Mouse (Mus musculus): Measurements from ENCODE around the gene Smdt1. TPM values are rescaled to one million over a fixed set of nuclear protein-coding genes. Genes with fewer than 3 reads are reported as not detected.
"Not testable (repeated sequence)": the region's sequence is repeated elsewhere in the genome, so short reads cannot be mapped to it uniquely, and the experiment has no call there.

Gene Smdt1
- polyA plus RNA-seq, 1 experiment: 481 TPM

GRCm38 (mm10) chr15:82362234-82362633 lies 23.5 kb downstream of the Smdt1 start:
- Histone ChIP-seq H3K79me3 (ENCODE audit: low read depth) (no peaks in the 10 kb centered on the region), H3K27me3 (ENCODE audit: control insufficient read depth, insufficient read depth, insufficient read length) (no peaks in the 10 kb centered on the region), H3K79me2 (ENCODE audit: control insufficient read depth, insufficient read depth) (no peaks in the 10 kb centered on the region), H3ac (ENCODE audit: control insufficient read depth, insufficient read length, low read depth) (no peak overlapping the region), H3K4me3 (ENCODE audit: insufficient read depth, poor library complexity, severe bottlenecking) (no peak overlapping the region), H3K36me3 (ENCODE audit: control insufficient read depth, insufficient read depth) (no peaks in the 10 kb centered on the region)
- TF ChIP-seq USF1 (IDR thresholded peaks at IDR 0.05; ENCODE audit: low read depth) (no peak), CTCF (IDR thresholded peaks at IDR 0.05; ENCODE audit: control insufficient read depth, insufficient read depth, insufficient read length) (no peak), FOSL1 (IDR thresholded peaks at IDR 0.05; ENCODE audit: insufficient read depth, low read length, poor library complexity, severe bottlenecking) (no peak), MYOG (IDR thresholded peaks at IDR 0.05; ENCODE audit: control insufficient read depth, extremely low read depth, insufficient read length) (no peak), CEBPB (IDR thresholded peaks at IDR 0.05; ENCODE audit: low read depth) (no peak), MAX (IDR thresholded peaks at IDR 0.05) (no peak), MYOD1 (IDR thresholded peaks at IDR 0.05; ENCODE audit: control insufficient read depth, insufficient read length, low read depth) (no peak)

DNA sequence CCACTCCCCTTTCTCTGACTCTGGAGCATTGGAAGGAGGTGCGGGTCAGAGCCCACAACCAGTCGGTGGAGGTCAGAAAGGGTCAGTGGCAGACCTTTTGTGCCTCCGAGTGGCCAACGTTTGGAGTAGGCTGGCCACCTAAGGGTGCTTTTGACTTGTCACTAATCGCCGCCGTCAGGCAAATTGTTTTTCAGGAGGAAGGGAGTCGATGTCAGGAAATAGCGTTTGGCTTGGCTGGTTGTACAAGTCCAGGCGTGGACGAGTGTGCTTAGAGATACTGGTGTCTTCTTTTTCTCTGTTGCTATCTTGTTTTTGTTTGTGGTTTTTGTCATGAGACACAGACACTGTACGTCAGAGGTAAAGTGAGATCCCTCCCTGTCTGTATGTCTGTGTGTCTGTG lies 25.0 kb downstream of the Smdt1 start:
- not testable (repeated sequence) for H3K79me3 ChIP-seq (ENCODE audit: low read depth); H3K4me3 ChIP-seq (ENCODE audit: insufficient read depth, poor library complexity, severe bottlenecking); H3K36me3 ChIP-seq (ENCODE audit: control insufficient read depth, insufficient read depth); H3K27me3 ChIP-seq (ENCODE audit: control insufficient read depth, insufficient read depth, insufficient read length); H3ac ChIP-seq (ENCODE audit: control insufficient read depth, insufficient read length, low read depth); H3K79me2 ChIP-seq (ENCODE audit: control insufficient read depth, insufficient read depth)

DNA sequence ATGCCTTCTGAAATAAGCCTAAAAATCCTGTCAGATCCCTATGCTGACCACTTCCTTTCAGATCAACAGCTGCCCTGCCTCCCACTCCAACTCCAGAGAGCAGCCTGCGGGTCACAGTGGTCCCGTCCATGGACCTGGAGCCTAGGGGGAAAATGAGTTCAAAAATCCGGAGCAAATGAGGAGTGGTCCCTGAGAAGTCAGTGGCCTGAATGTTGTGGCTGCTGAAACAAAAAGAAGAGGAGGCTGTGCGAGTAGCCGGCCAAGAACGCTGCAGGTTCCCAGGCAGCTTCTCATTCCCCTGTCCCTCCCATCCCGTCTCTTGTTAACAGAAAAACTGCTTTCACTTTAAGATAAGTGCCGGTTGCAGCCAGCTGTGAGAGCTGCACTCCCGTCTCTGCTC lies 25.8 kb downstream of the Smdt1 start:
- H3K4me3 ChIP-seq (ENCODE audit: insufficient read depth, poor library complexity, severe bottlenecking); H3ac ChIP-seq (ENCODE audit: control insufficient read depth, insufficient read length, low read depth); H3K79me2 ChIP-seq (ENCODE audit: control insufficient read depth, insufficient read depth); H3K36me3 ChIP-seq (ENCODE audit: control insufficient read depth, insufficient read depth); H3K79me3 ChIP-seq (ENCODE audit: low read depth); H3K27me3 ChIP-seq (ENCODE audit: control insufficient read depth, insufficient read depth, insufficient read length): not testable (repeated sequence)

GRCm38 (mm10) chr15:82368146-82368545 lies 29.4 kb downstream of the Smdt1 start:
- Histone ChIP-seq H3K27me3 (ENCODE audit: control insufficient read depth, insufficient read depth, insufficient read length) (peaks cover 13% of the 10 kb centered on the region), H3ac (ENCODE audit: control insufficient read depth, insufficient read length, low read depth) (no peak overlapping the region), H3K79me3 (ENCODE audit: low read depth) (no peaks in the 10 kb centered on the region), H3K79me2 (ENCODE audit: control insufficient read depth, insufficient read depth) (no peaks in the 10 kb centered on the region), H3K36me3 (ENCODE audit: control insufficient read depth, insufficient read depth) (no peaks in the 10 kb centered on the region), H3K4me3 (ENCODE audit: insufficient read depth, poor library complexity, severe bottlenecking) (no peak overlapping the region)
- TF ChIP-seq MYOD1 (IDR thresholded peaks at IDR 0.05; ENCODE audit: control insufficient read depth, insufficient read length, low read depth) (no peak), FOSL1 (IDR thresholded peaks at IDR 0.05; ENCODE audit: insufficient read depth, low read length, poor library complexity, severe bottlenecking) (no peak), MYOG (IDR thresholded peaks at IDR 0.05; ENCODE audit: control insufficient read depth, extremely low read depth, insufficient read length) (no peak), USF1 (IDR thresholded peaks at IDR 0.05; ENCODE audit: low read depth) (no peak), CEBPB (IDR thresholded peaks at IDR 0.05; ENCODE audit: low read depth) (no peak), MAX (IDR thresholded peaks at IDR 0.05) (no peak), CTCF (IDR thresholded peaks at IDR 0.05; ENCODE audit: control insufficient read depth, insufficient read depth, insufficient read length) (no peak)

DNA sequence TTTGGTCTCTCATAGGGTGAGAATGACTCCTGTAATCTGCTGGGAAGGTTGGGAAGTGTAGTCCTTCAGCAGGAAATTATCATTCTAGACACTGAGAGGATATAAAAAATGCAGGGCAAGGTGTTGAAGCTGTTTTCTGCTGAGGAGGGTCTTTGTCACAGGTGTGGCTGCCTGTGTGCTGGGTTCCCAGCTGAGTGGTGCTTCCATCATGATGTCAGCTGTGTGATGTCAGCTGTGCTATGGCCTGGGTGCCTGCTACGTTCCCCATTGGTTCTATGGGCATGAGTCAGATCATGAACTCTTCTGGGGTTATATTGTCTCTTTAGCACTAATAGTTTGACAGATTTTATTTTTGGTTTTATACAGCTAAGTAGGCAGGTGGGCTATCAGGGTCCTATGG lies 30.1 kb downstream of the Smdt1 start:
- Histone ChIP-seq H3K36me3 (ENCODE audit: control insufficient read depth, insufficient read depth) (no peaks in the 10 kb centered on the region), H3K79me2 (ENCODE audit: control insufficient read depth, insufficient read depth) (no peaks in the 10 kb centered on the region)

DNA sequence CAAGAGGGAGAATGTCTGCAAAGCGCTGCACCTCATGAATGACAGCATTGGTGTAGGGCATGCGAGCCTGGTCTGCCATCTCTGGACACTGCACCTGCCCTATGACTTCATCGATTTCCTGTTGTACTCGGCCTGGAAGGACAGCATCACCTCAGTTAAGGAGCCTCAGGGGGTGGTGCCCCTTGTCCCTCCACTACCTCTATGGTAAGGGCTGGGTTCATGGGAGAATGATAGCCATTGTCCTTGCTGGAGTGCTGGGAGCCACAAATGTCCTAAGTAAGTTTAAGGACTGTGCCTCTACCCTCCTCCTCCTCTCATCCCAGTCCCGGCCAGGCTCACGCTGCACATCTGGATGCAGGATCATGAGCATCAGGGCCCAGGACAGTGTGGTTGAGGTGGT lies 33.7 kb downstream of the Smdt1 start:
- H3K79me3 ChIP-seq (ENCODE audit: low read depth): no peaks in the 10 kb centered on the region
- H3K36me3 ChIP-seq (ENCODE audit: control insufficient read depth, insufficient read depth): no peaks in the 10 kb centered on the region
- TF ChIP-seq MAX (IDR thresholded peaks at IDR 0.05): no peak
- no peak for TF ChIP-seq MYOG (IDR thresholded peaks at IDR 0.05; ENCODE audit: control insufficient read depth, extremely low read depth, insufficient read length)
- H3K27me3 ChIP-seq (ENCODE audit: control insufficient read depth, insufficient read depth, insufficient read length): peaks cover 13% of the 10 kb centered on the region
- H3K4me3 ChIP-seq (ENCODE audit: insufficient read depth, poor library complexity, severe bottlenecking): no peak overlapping the region
- no peaks in the 10 kb centered on the region for H3K79me2 ChIP-seq (ENCODE audit: control insufficient read depth, insufficient read depth)
- no peak overlapping the region for H3ac ChIP-seq (ENCODE audit: control insufficient read depth, insufficient read length, low read depth)

More for the DNA sequence above, 30.1 kb downstream of the Smdt1 start:
- Histone ChIP-seq H3K79me3 (ENCODE audit: low read depth) (no peaks in the 10 kb centered on the region), H3ac (ENCODE audit: control insufficient read depth, insufficient read length, low read depth) (no peak overlapping the region), H3K4me3 (ENCODE audit: insufficient read depth, poor library complexity, severe bottlenecking) (no peak overlapping the region), H3K27me3 (ENCODE audit: control insufficient read depth, insufficient read depth, insufficient read length) (peaks cover 13% of the 10 kb centered on the region)
- no peak for TF ChIP-seq USF1 (IDR thresholded peaks at IDR 0.05; ENCODE audit: low read depth)

GRCm38 (mm10) chr15:82372991-82373390 lies 34.2 kb downstream of the Smdt1 start:
- Histone ChIP-seq H3K36me3 (ENCODE audit: control insufficient read depth, insufficient read depth) (no peaks in the 10 kb centered on the region), H3K27me3 (ENCODE audit: control insufficient read depth, insufficient read depth, insufficient read length) (peaks cover 13% of the 10 kb centered on the region), H3K4me3 (ENCODE audit: insufficient read depth, poor library complexity, severe bottlenecking) (no peak overlapping the region), H3ac (ENCODE audit: control insufficient read depth, insufficient read length, low read depth) (no peak overlapping the region), H3K79me3 (ENCODE audit: low read depth) (no peaks in the 10 kb centered on the region), H3K79me2 (ENCODE audit: control insufficient read depth, insufficient read depth) (no peaks in the 10 kb centered on the region)
- TF ChIP-seq FOSL1 (IDR thresholded peaks at IDR 0.05; ENCODE audit: insufficient read depth, low read length, poor library complexity, severe bottlenecking) (no peak), MAX (IDR thresholded peaks at IDR 0.05) (no peak), CTCF (IDR thresholded peaks at IDR 0.05; ENCODE audit: control insufficient read depth, insufficient read depth, insufficient read length) (no peak), USF1 (IDR thresholded peaks at IDR 0.05; ENCODE audit: low read depth) (no peak), MYOG (IDR thresholded peaks at IDR 0.05; ENCODE audit: control insufficient read depth, extremely low read depth, insufficient read length) (no peak), CEBPB (IDR thresholded peaks at IDR 0.05; ENCODE audit: low read depth) (no peak), MYOD1 (IDR thresholded peaks at IDR 0.05; ENCODE audit: control insufficient read depth, insufficient read length, low read depth) (no peak)

Data from C2C12 (cell line).